Mouse (Mus musculus): ENCODE data around the gene Mpped2.

- no peak for TF ChIP-seq ZC3H11A (IDR thresholded peaks at IDR 0.05; ENCODE audit: low read depth, low read length)
- no peak for TF ChIP-seq UBTF (IDR thresholded peaks at IDR 0.05; ENCODE audit: borderline replicate concordance, insufficient read depth, low read depth, low read length)
- TF ChIP-seq EP300 (IDR thresholded peaks at IDR 0.05; ENCODE audit: low read depth in 1 of 2, low read length in 2 of 2) = no peak
- TF ChIP-seq MYC (IDR thresholded peaks at IDR 0.05; ENCODE audit: low read depth, low read length) = no peak
- TF ChIP-seq ELF1 (IDR thresholded peaks at IDR 0.05; ENCODE audit: low read depth, low read length) = no peak
- TF ChIP-seq CTCF (IDR thresholded peaks at IDR 0.05 in 2 of 3, conservative IDR thresholded peaks at IDR 0.05 in 1 of 3; ENCODE audit: control insufficient read depth in 1 of 3, insufficient read depth in 1 of 3, low read depth in 2 of 3, low read length in 3 of 3, poor library complexity in 1 of 3, severe bottlenecking in 1 of 3) = no peak
- no peak for TF ChIP-seq TAL1 (IDR thresholded peaks at IDR 0.05; ENCODE audit: low read length)
- TF ChIP-seq POLR2A (IDR thresholded peaks at IDR 0.05; ENCODE audit: control insufficient read depth in 1 of 2, insufficient read depth in 1 of 2, low read depth in 1 of 2, low read length in 2 of 2, poor library complexity in 1 of 2) = no peak
Measured at GRCm38 (mm10) chr2:106691753-106692363, 1.2 kb upstream of the Mpped2 start.
